In the genomic region with DNA sequence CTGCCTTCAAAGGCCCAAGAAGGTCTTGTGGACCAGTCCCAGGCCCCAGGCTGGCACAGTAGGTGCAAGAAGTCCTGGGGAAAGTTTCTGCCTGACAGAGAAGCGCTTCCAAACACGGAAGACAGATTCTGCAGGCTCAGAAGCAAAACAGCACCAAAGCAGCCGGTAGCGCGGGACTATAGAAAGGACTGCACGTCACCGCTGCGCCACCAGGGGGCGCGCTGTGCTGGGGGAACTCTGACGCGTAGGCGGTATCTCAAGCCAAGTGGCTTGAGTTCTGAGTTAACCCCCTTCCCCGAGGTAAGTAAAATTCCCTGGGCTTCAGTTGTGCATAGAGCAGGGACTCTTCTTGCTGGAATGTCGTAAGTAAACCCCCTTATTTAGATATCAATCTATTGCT, we compare ENCODE assay signal across 8 mouse cellular contexts. TPM values are rescaled to one million over a fixed set of nuclear protein-coding genes. Genes with fewer than 3 reads are reported as not detected.
DNase-seq lines count a peak whose midpoint lies in the region; ATAC-seq and TF ChIP-seq lines count a peak whose summit lies in the region.

No protein-coding gene starts in this region.

- WGBS in heart, embryonic 16.5 days: 4% methylated on average over 15 of the region's 15 CpGs
- 3% methylated on average over 15 of the region's 15 CpGs for WGBS in lung, embryonic 15.5 days

- DNase-seq in layer of hippocampus, adult 18-20 months (ENCODE audit: low spot score in 2 of 2): peak; percentile 77 to 85
- peak; percentile 85 for DNase-seq in retina, postnatal 1 day
- peak; percentile 95 for DNase-seq in thymus, postnatal 4 days

- 0 out of 2 replicates have a peak, but pooled peaks cover 3% of the 10 kb centered on the region for H3K27me3 ChIP-seq in E14TG2a.4 (ENCODE audit: insufficient read depth, low read length)
- no peaks in the 10 kb centered on the region for H3K27me3 ChIP-seq in heart, embryonic 16.5 days (ENCODE audit: control insufficient read depth, insufficient read depth, low read length)
- no peaks in the 10 kb centered on the region for H3K27me3 ChIP-seq in lung, embryonic 15.5 days

- peak overlapping the region; percentile 29; the same call in 1 of the 2 replicates for H3K4me2 ChIP-seq in heart, embryonic 16.5 days (ENCODE audit: low read depth, low read length)
- H3K4me2 ChIP-seq in lung, embryonic 15.5 days: peak overlapping the region; percentile 59

- H3K4me3 ChIP-seq in E14TG2a.4 (replicated peaks; ENCODE audit: low read length): peak overlapping the region; percentile 96
- H3K4me3 ChIP-seq in bone marrow macrophage, adult 2 months (ENCODE audit: insufficient read depth, low read length): no peak overlapping the region
- no peak overlapping the region for H3K4me3 ChIP-seq in heart, embryonic 16.5 days (ENCODE audit: low read length)
- H3K4me3 ChIP-seq in lung, embryonic 15.5 days: no peak overlapping the region

- TF ChIP-seq CTCF in E14TG2a.4 (conservative IDR thresholded peaks at IDR 0.05; ENCODE audit: low read length): peak; percentile 94
- TF ChIP-seq CTCF in bone marrow macrophage, adult 2 months (IDR thresholded peaks at IDR 0.05; ENCODE audit: low read depth, low read length): peak; percentile 93

- H3K9me3 ChIP-seq in E14TG2a.4 (ENCODE audit: low read length): no peaks in the 10 kb centered on the region
- no peaks in the 10 kb centered on the region for H3K9me3 ChIP-seq in heart, embryonic 16.5 days (replicated peaks; ENCODE audit: control insufficient read depth, low read length)
- H3K9me3 ChIP-seq in lung, embryonic 15.5 days: no peaks in the 10 kb centered on the region

- H3K9ac ChIP-seq in heart, embryonic 16.5 days (ENCODE audit: low read length): peak overlapping the region; percentile 45; the same call in 1 of the 2 replicates
- no peak overlapping the region for H3K9ac ChIP-seq in lung, embryonic 15.5 days

- peak; percentile 61 for ATAC-seq in erythroblast, adult 5-6 weeks (replicated peaks; ENCODE audit: low FRiP score, poor library complexity, severe bottlenecking)
- ATAC-seq in heart, embryonic 16.5 days (replicated peaks; ENCODE audit: extremely low read depth, insufficient read depth, low FRiP score): no peak
- ATAC-seq in lung, embryonic 15.5 days (ENCODE audit: borderline replicate concordance, extremely low read depth, low FRiP score, low TSS enrichment): no peak

- H3K27ac ChIP-seq in bone marrow macrophage, adult 2 months (ENCODE audit: insufficient read depth, low read depth, low read length): no peak overlapping the region
- no peak overlapping the region for H3K27ac ChIP-seq in heart, embryonic 16.5 days (ENCODE audit: low read length)
- no peak overlapping the region for H3K27ac ChIP-seq in lung, embryonic 15.5 days

- no peak for TF ChIP-seq POLR2A in bone marrow macrophage, adult 2 months (IDR thresholded peaks at IDR 0.05; ENCODE audit: borderline replicate concordance, low read depth, low read length)

- peaks cover 48% of the 10 kb centered on the region for H3K4me1 ChIP-seq in E14TG2a.4 (replicated peaks; ENCODE audit: low read depth, low read length)
- H3K4me1 ChIP-seq in bone marrow macrophage, adult 2 months (ENCODE audit: control insufficient read depth, insufficient read depth, low read length): peaks cover 11% of the 10 kb centered on the region
- H3K4me1 ChIP-seq in heart, embryonic 16.5 days (ENCODE audit: control insufficient read depth, insufficient read depth, low read length): peaks cover 9% of the 10 kb centered on the region
- peaks cover 25% of the 10 kb centered on the region for H3K4me1 ChIP-seq in lung, embryonic 15.5 days

- H3K36me3 ChIP-seq in E14TG2a.4 (ENCODE audit: insufficient read depth, low read length): peaks cover 13% of the 10 kb centered on the region
- H3K36me3 ChIP-seq in heart, embryonic 16.5 days (ENCODE audit: control insufficient read depth, insufficient read depth): peaks cover 9% of the 10 kb centered on the region
- H3K36me3 ChIP-seq in lung, embryonic 15.5 days: peaks cover 14% of the 10 kb centered on the region

RNA-seq across cellular contexts. Expression of a gene that starts 0.8 kb away (rescaled TPM):
- polyA plus RNA-seq in bone marrow macrophage, adult 2 months (2012; ENCODE audit: insufficient read depth, insufficient read length, missing spikeins): 40.6 and 49.9 TPM in 2 replicates
- 14.2 and 18.3 TPM in 2 replicates for total RNA-seq in erythroblast, adult 5-6 weeks (2015; ENCODE audit: low replicate concordance)
- 11.7 and 12.7 TPM in 2 replicates for total RNA-seq in erythroblast, adult 5-6 weeks (2017; ENCODE audit: low replicate concordance)
- polyA plus RNA-seq in heart, embryonic 16.5 days (2015; fragmentation: Nextera tagmentation; extraction: Ambion mirVana): 15.5 and 18.6 TPM in 2 replicates
- total RNA-seq in layer of hippocampus, adult 18-20 months (2021): 10 to 100 TPM; 50.7 to 58.3 TPM
- 26.5 and 27.7 TPM in 2 replicates for polyA plus RNA-seq in lung, embryonic 15.5 days (2015; fragmentation: Nextera tagmentation; extraction: Ambion mirVana)

RNA-seq across cellular contexts. Expression of a gene that starts 1.7 kb away (rescaled TPM):
- polyA plus RNA-seq in bone marrow macrophage, adult 2 months (2012; ENCODE audit: insufficient read depth, insufficient read length, missing spikeins): 17.7 and 24.3 TPM in 2 replicates
- 6.3 and 13.6 TPM in 2 replicates for total RNA-seq in erythroblast, adult 5-6 weeks (2015; ENCODE audit: low replicate concordance)
- total RNA-seq in erythroblast, adult 5-6 weeks (2017; ENCODE audit: low replicate concordance): 5.7 and 7.5 TPM in 2 replicates
- polyA plus RNA-seq in heart, embryonic 16.5 days (2015; fragmentation: Nextera tagmentation; extraction: Ambion mirVana): 11.9 and 16.2 TPM in 2 replicates
- 10 to 100 TPM; 20.4 to 25.4 TPM for total RNA-seq in layer of hippocampus, adult 18-20 months (2021)
- polyA plus RNA-seq in lung, embryonic 15.5 days (2015; fragmentation: Nextera tagmentation; extraction: Ambion mirVana): 23.7 and 24.5 TPM in 2 replicates

RNA-seq across cellular contexts. Expression of a gene that starts 29.0 kb away (rescaled TPM):
- not detected in 2 replicates for polyA plus RNA-seq in bone marrow macrophage, adult 2 months (2012; ENCODE audit: insufficient read depth, insufficient read length, missing spikeins)
- 0.63 TPM in 1 of 2 replicates, not detected in the other for total RNA-seq in erythroblast, adult 5-6 weeks (2015; ENCODE audit: low replicate concordance)
- 0.56 TPM in 1 of 2 replicates, not detected in the other for total RNA-seq in erythroblast, adult 5-6 weeks (2017; ENCODE audit: low replicate concordance)
- polyA plus RNA-seq in heart, embryonic 16.5 days (2015; fragmentation: Nextera tagmentation; extraction: Ambion mirVana): 1.2 and 2.6 TPM in 2 replicates
- 10 to 100 TPM; 19.5 to 26.1 TPM for total RNA-seq in layer of hippocampus, adult 18-20 months (2021)
- polyA plus RNA-seq in lung, embryonic 15.5 days (2015; fragmentation: Nextera tagmentation; extraction: Ambion mirVana): 2.5 and 3.1 TPM in 2 replicates

RNA-seq across cellular contexts. Expression of a gene that starts 35.8 kb away (rescaled TPM):
- 24.3 and 24.7 TPM in 2 replicates for polyA plus RNA-seq in bone marrow macrophage, adult 2 months (2012; ENCODE audit: insufficient read depth, insufficient read length, missing spikeins)
- 20.0 and 21.7 TPM in 2 replicates for total RNA-seq in erythroblast, adult 5-6 weeks (2015; ENCODE audit: low replicate concordance)
- total RNA-seq in erythroblast, adult 5-6 weeks (2017; ENCODE audit: low replicate concordance): 23.3 and 37.5 TPM in 2 replicates
- polyA plus RNA-seq in heart, embryonic 16.5 days (2015; fragmentation: Nextera tagmentation; extraction: Ambion mirVana): 39.6 and 41.1 TPM in 2 replicates
- 10 to 100 TPM; 31.1 to 33.6 TPM for total RNA-seq in layer of hippocampus, adult 18-20 months (2021)
- 43.7 and 44.6 TPM in 2 replicates for polyA plus RNA-seq in lung, embryonic 15.5 days (2015; fragmentation: Nextera tagmentation; extraction: Ambion mirVana)

RNA-seq across cellular contexts. Expression of a gene that starts 36.1 kb away (rescaled TPM):
- polyA plus RNA-seq in bone marrow macrophage, adult 2 months (2012; ENCODE audit: insufficient read depth, insufficient read length, missing spikeins): 8.2 and 11.4 TPM in 2 replicates
- 1.3 and 8.1 TPM in 2 replicates for total RNA-seq in erythroblast, adult 5-6 weeks (2015; ENCODE audit: low replicate concordance)
- 11.2 and 11.7 TPM in 2 replicates for total RNA-seq in erythroblast, adult 5-6 weeks (2017; ENCODE audit: low replicate concordance)
- polyA plus RNA-seq in heart, embryonic 16.5 days (2015; fragmentation: Nextera tagmentation; extraction: Ambion mirVana): 14.8 and 16.8 TPM in 2 replicates
- 10 to 100 TPM; 13.1 to 13.8 TPM for total RNA-seq in layer of hippocampus, adult 18-20 months (2021)
- 19.7 and 20.6 TPM in 2 replicates for polyA plus RNA-seq in lung, embryonic 15.5 days (2015; fragmentation: Nextera tagmentation; extraction: Ambion mirVana)
